Mouse (Mus musculus) regulatory T cell (primary cell): ENCODE measurements around the gene Sh3d21.

Source experiments
- in situ Hi-C: fragments of 300-600 bp; cut with MboI, MseI; formaldehyde crosslinking; loops from one replicate; pipeline ENCODE4 v1.15.1; 2025; ENCODE audit warnings: high pct_unique_total_duplicates

Sh3d21 gene

GRCm38 (mm10) chr4:126147533-126148160 is 15.6 kb downstream of the Sh3d21 start, which contains the start of gene Eva1b:
Gene Eva1b, plus strand, starts transcription at chr4:126147744.
- in situ Hi-C loops = no loop called here

GRCm38 (mm10) chr4:126146974-126147532 is 16.2 kb downstream of the Sh3d21 start:
- in situ Hi-C loops = no loop called here

- in situ Hi-C loops = no loop called here
Observed at GRCm38 (mm10) chr4:126145396-126145795, 17.9 kb downstream of the Sh3d21 start.

DNA sequence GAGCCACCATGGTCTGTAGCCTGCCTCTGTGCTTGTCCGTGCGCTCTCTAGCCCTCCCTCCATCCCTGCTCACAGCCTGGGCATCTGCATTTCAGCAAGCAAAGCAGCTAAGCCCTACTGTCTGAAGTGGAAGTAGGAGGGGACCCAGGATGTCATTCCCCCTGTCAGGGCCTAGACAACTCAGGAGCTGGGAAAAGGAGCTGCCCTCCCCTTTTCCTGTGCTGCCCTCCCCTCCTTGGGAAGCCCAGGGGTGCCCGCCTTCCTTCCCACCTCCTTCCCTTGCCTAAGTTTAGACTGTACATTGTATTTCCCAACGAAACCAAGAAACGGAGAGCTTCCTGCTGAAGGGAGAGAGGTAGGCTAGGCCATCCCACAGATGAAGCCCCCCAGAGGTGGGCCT is 22.3 kb downstream of the Sh3d21 start:
- in situ Hi-C loops = no loop called here

GRCm38 (mm10) chr4:126137773-126138172 is 25.5 kb downstream of the Sh3d21 start:
- in situ Hi-C loops = no loop called here

DNA sequence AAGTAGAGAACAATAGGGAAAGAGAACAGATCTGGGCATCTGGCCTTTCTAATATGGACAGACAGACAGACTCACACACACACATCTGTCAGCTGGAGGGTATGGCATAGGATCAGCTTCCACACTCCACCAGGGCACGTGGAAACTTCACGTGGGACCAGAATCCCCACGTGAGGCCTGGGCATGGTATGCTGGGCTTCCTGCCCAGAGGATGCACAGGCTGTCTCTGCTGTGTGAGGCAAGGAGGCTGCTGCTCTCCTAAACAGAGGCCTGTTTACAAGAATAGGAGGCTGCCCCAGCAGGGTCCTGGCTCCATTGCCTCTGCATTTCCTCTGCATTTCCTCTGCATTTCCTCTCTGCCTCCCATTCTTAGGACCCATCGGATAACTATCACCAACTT is 28.7 kb downstream of the Sh3d21 start:
- in situ Hi-C loops = no loop called here

- in situ Hi-C loops = no loop called here
Observed at GRCm38 (mm10) chr4:126134236-126134635, 29.1 kb downstream of the Sh3d21 start.

DNA sequence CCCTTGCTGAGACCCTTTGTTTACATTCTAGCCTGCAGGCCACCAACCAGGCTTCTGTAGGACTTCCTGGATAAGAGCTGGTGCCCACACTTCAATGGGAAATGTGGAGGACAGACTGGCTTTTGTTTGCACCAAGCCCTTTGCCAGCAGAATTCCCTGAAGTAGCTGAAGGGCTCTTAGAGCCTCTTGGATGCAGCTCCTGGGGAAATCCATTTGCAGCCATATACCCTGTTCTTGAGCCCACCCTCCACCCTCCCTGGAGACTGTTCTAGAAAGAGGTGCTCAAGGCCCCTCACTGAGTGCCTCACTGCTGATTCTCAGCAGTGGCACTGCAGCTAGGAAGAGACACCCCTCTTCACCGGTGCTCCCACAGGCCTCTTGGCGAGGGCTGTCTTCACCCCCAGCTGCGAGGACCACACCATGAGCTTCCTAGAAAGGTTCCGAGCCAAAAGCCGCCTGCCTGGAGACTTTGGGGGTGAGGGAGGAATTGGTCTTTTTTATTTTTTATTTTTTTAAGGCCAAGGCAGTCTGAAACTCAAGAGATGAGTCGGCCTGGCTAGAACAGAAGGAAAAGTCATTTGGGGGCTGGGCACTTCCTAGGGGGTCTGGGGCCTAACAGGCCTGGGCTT is 30.5 kb downstream of the Sh3d21 start:
- in situ Hi-C loops = no loop called here

DNA sequence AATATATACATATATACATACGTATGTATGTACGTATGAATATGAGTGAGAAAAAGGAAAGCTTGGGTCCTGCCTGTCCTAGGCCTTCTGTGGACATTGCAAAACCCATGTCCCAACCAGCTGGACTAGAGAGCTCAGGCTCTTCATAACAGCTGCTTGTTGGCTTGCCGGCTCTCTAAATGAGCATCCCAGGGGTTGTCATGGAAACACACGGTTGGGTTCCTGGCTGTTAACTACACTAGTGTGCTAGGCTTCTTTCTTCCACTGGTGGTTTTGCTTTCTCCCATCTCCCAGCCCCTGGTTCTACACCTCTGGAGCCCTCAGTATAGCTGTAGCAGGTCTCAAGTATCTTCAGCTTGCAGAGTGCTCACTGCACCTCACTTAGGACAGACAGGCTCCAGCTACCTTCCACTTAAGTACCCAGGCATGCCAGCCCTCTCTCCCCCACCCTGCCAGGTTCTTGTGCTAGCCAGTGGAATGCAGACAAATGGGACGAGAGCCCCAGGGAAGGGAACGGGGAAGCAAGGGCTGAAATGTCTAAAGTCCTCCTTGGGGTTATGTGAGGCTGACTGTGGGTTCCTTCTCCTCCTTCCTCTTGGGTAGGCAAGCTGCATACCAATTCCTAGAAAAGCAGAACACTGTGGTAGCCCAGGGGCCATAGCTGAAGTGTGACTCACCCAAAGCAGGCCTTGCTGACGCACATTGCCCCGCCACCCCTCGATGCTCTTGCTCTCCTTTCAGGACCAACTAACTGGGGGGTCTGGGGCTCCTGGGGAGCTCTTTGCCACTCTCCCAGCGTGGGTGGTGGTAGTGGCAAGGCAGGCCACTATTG is 31.8 kb downstream of the Sh3d21 start:
- in situ Hi-C loops = no loop called here

DNA sequence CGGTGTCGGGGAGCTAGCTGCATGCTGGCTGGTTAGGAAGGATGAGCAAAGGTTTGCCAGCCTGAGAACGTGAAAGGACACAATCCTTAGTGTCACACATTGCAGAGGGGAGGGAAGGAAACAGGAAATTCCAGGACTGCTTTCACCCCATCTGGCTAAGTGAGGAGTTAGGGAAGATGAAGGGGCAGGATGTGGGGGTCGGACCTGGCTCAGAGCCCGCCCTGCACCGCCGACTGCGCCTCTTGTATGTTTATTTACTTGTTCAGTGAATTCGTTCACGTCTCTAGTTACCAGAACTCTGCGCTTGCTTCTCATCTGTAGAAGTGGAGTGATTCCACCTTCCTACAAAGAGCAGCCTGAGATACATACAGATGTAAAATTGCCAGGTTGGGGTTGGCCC is 32.8 kb downstream of the Sh3d21 start:
- in situ Hi-C loops = no loop called here

DNA sequence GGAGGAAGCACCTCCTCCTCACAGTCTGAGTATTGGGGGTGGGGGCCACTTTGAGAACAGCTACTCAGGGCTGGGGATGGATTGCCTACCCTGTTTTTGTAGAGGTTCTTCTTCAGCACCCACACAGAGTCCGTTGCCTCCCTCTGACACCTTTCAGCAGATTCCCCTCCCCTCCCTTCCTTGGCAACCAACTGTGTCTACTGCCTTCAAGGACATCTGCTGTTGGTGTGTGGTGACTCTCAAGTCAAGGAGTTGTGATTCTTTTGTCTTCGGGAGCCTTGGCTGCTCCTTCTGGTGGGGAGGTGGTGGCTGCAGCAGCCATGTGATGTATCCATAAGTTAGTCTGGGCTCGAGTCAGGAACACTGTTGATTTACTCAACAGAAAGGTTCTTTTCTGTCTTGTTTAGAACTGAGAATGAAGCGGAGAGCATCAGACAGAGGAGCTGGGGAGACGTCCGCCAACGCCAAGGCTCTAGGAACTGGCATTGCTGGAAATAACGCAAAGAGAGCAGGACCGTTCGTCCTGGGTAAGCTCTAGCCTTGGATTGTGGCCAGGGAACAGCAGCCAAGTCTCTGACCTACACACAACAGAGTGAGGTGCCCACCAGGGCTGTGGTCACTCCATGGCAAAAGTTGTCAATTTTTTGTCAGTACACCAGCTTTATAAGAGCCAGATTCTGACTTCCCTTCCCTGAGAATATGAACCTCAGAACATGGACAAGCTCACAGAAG is 39.8 kb downstream of the Sh3d21 start:
- in situ Hi-C loops = loop anchor here (5.0 kb wide), 1 partner anchor 46 kb away; no protein-coding TSS in a partner anchor

- in situ Hi-C loops = loop anchor here (5.0 kb wide), 1 partner anchor 43 kb away; no protein-coding TSS in a partner anchor
Observed at GRCm38 (mm10) chr4:126120506-126120905, 42.8 kb downstream of the Sh3d21 start.

DNA sequence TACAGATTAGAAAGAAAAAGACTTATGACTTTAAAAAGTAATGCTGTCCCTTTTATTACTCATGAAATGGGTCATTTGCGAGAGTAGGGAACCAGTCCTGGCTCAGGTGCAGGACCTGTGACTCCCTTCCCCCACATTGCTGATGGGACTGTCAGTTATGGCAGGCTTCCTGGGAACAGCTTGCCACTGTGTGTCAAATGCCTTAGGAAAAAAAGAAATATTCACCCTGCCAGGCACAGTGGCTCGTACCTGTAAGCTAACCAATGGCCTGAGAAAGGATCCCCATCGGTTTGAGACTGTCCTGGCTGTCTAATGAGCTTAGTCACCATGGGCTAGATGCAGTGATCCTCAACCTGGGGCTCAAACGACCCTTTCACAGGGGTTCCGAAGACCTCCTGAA is 43.2 kb downstream of the Sh3d21 start:
- in situ Hi-C loops = loop anchor here (5.0 kb wide), 1 partner anchor 43 kb away; no protein-coding TSS in a partner anchor

DNA sequence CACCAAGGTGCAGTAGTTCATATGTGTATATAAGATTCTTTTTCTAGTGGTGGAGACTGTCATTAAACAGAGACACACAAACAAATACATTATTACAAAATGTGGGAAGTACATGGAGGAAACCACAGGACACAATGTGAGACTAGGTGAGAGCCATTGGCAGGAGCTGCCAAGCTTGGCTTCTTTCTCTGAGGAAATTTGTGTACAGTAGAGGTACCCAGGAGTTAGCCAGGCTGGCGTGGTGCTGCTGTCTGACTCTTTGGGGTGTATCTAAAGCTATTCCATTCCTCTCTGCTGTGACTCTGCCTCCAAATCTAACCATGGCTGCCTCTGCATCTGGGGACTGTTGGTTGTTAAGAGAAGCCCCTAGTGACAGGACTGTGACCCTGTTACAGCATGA is 44.2 kb downstream of the Sh3d21 start:
- in situ Hi-C loops = loop anchor here (10.0 kb wide), 1 partner anchor 766 kb away; no protein-coding TSS in a partner anchor

DNA sequence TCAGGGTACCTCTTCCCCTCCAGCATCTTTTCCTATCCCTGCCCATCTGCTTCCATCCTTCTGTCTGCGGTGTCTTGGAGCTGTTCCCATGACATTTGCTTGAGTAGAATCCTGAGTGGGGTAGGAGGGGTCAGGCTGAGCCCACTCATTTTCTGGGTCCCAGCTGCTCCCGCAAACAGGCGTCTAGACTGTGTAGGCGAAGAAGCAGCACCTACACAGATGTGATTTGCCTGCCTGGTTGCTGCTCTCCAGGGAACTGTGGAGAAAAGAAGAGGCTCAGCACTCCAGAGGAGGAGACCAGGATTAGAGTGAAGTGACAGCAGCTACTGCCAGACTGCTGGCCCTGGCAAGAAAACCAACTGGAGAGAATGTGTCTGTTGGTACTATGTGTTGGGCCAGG is 44.6 kb downstream of the Sh3d21 start:
- in situ Hi-C loops = loop anchor here (10.0 kb wide), 1 partner anchor 766 kb away; no protein-coding TSS in a partner anchor

DNA sequence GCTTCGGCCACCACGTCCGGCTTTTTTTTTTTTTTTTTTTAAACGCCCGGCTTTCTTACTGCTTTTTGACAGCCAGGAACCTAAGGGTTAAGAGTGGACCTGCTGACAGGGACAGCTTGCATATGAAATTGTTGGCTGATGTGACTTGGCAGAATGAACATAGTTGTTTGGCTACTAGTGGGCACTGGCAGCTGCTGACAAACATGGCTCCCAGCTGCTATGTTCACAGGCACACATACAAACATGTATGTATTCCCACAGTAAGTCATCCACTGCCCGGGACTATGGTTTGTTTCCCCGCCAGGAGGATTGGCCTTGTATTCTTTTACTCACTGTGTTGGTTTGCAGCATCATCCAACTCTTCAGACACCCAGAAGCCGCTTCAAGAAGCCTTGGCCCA is 46.2 kb downstream of the Sh3d21 start:
- in situ Hi-C loops = loop anchor here (10.0 kb wide), 1 partner anchor 768 kb away; no protein-coding TSS in a partner anchor

GRCm38 (mm10) chr4:126115871-126116521 is 47.3 kb downstream of the Sh3d21 start:
- in situ Hi-C loops = loop anchor here (10.0 kb wide), 1 partner anchor 769 kb away; no protein-coding TSS in a partner anchor

GRCm38 (mm10) chr4:126115411-126115810 is 47.9 kb downstream of the Sh3d21 start:
- in situ Hi-C loops = loop anchor here (10.0 kb wide), 1 partner anchor 769 kb away; no protein-coding TSS in a partner anchor

DNA sequence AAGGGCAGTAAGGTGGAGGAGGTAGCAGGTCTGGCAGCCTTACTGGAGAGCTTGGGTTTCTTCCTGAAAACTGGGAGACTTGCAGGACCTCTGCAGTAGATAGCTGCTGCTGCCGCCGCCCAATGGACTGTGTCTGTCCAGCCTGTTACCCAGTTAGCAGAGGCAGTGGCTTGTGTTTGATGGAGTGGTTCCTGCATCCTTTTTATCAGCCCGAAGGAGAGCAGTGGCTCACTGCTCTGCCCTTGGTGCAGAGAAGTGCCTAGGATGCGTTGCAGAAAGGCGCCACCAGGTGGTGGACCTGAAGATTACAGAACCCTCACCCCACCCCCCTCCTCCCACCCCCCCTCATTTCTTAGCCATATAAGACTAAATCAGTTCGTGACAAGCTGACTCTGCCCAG is 49.3 kb downstream of the Sh3d21 start:
- in situ Hi-C loops = loop anchor here (10.0 kb wide), 1 partner anchor 771 kb away; no protein-coding TSS in a partner anchor

DNA sequence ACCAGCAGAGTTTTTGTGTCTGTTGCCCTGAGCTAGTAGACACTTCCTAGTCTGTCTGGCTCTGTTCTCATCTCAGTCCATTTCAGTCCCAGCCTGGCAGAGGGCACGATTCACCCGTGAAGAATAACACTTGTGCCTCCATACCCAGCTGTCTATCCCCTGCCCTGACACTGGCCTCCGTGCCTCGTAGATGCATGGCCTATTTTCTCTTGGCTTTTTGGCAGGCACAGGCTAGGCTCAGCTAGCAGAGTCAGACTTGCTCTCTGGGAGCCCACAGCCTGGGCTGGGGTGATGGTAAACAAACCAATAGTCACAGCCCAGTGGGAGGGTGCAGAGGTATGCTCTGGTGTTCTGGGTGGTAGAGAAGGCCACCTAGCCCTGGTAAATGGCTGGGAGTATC is 50.0 kb downstream of the Sh3d21 start:
- in situ Hi-C loops = loop anchor here (10.0 kb wide), 1 partner anchor 772 kb away; no protein-coding TSS in a partner anchor
